Mouse (Mus musculus): Measurements from ENCODE around the gene Atp9a.

GRCm38 (mm10) chr2:168712199-168713176, 29.7 kb downstream of the Atp9a start:
- no peak for TF ChIP-seq CTCF (IDR thresholded peaks at IDR 0.05; ENCODE audit: extremely low read depth, insufficient read depth, low read length)
- TF ChIP-seq POLR2A (IDR thresholded peaks at IDR 0.05; ENCODE audit: extremely low read depth, insufficient read depth, low read length): no peak
